Mouse (Mus musculus) CH12.LX (cell line): ENCODE data around the gene Tmem209. TPM values are rescaled to one million over a fixed set of nuclear protein-coding genes. Genes with fewer than 3 reads are reported as not detected.

Source experiments
- DNase-seq: peaks from one replicate; pipeline ENCODE4 v3.0.0-alpha.2; 2013; ENCODE audit errors: extremely low read depth
- H3K27ac ChIP-seq: 2 replicates; pipeline ENCODE4 v1.5.1; 2012; ENCODE audit warnings: low read depth, mild to moderate bottlenecking, control low read depth, moderate library complexity; ENCODE audit not compliant: insufficient read depth
- H3K27me3 ChIP-seq: replicated peaks from 2 replicates; pipeline ENCODE3; 2012; ENCODE audit warnings: inconsistent platforms
- H3K36me3 ChIP-seq, 2 experiments: replicated peaks in 1 of 2; 2 replicates each; pipeline versions ENCODE3 to v1.6.1; 2012; ENCODE audit warnings: inconsistent platforms in 1 of 2, low read length in 1 of 2, mild to moderate bottlenecking in 1 of 2, mixed read lengths in 1 of 2, moderate library complexity in 1 of 2; ENCODE audit not compliant: control insufficient read depth in 1 of 2, insufficient read depth in 1 of 2
- H3K4me1 ChIP-seq, 2 experiments: 2 replicates each; pipeline ENCODE4 v1.6.1; 2012; ENCODE audit warnings: inconsistent platforms in 1 of 2, moderate library complexity in 1 of 2; ENCODE audit not compliant: insufficient read depth in 2 of 2, control insufficient read depth in 1 of 2
- H3K4me2 ChIP-seq: 2 replicates; pipeline ENCODE4 v1.6.1; 2012; ENCODE audit warnings: low read depth, mild to moderate bottlenecking, control low read depth; ENCODE audit not compliant: poor library complexity, insufficient read depth, severe bottlenecking
- H3K4me3 ChIP-seq, 3 experiments: fragments of 150-350 bp in 1 of 3; sonication (generic) in 1 of 3; replicated peaks in 1 of 3; 2 replicates each; pipeline versions ENCODE3 to v1.5.1; 2011 to 2012; ENCODE audit warnings: low read depth in 2 of 3, low read length in 2 of 3, mild to moderate bottlenecking in 2 of 3, moderate library complexity in 2 of 3, control low read depth in 1 of 3, improper control_type of control experiment in 1 of 3, inconsistent platforms in 1 of 3, mixed read lengths in 1 of 3; ENCODE audit not compliant: poor library complexity in 1 of 3
- H3K79me2 ChIP-seq: replicated peaks from 2 replicates; pipeline ENCODE4 v1.6.1; 2012; ENCODE audit warnings: mild to moderate bottlenecking, moderate library complexity; ENCODE audit not compliant: control insufficient read depth, poor library complexity, insufficient read depth, severe bottlenecking; ENCODE audit errors: extremely low read depth
- H3K9ac ChIP-seq: 2 replicates; pipeline ENCODE4 v1.6.1; 2012; ENCODE audit warnings: low read depth, mild to moderate bottlenecking, control low read depth, moderate library complexity; ENCODE audit not compliant: insufficient read depth
- H3K9me3 ChIP-seq: replicated peaks from 2 replicates; pipeline ENCODE3; 2012; ENCODE audit warnings: low read length, inconsistent platforms, mixed read lengths
- BHLHE40 ChIP-seq: IDR thresholded peaks from 2 replicates; pipeline ENCODE4 v1.6.1; 2011; ENCODE audit warnings: mild to moderate bottlenecking, low read depth, low read length, improper control_type of control experiment
- CHD1 ChIP-seq: IDR thresholded peaks from 2 replicates; pipeline ENCODE4 v1.6.1; 2012; ENCODE audit warnings: low read depth, low read length, improper control_type of control experiment, inconsistent platforms
- CHD2 ChIP-seq: IDR thresholded peaks from 2 replicates; pipeline ENCODE4 v1.6.1; 2011; ENCODE audit warnings: low read length, improper control_type of control experiment
- CTCF ChIP-seq, 2 experiments: IDR thresholded peaks in 1 of 2; conservative IDR thresholded peaks in 1 of 2; 2 replicates each; pipeline ENCODE4 v1.5.1; 2011 to 2012; ENCODE audit warnings: low read depth in 2 of 2, low read length in 2 of 2, improper control_type of control experiment in 1 of 2, inconsistent platforms in 1 of 2, mild to moderate bottlenecking in 1 of 2, moderate library complexity in 1 of 2
- ELF1 ChIP-seq: IDR thresholded peaks from 2 replicates; pipeline ENCODE4 v1.6.1; 2014; ENCODE audit warnings: low read depth, mild to moderate bottlenecking, inconsistent platforms, low read length, improper control_type of control experiment
- HCFC1 ChIP-seq: IDR thresholded peaks from 2 replicates; pipeline ENCODE4 v1.6.1; 2012; ENCODE audit warnings: low read depth, mild to moderate bottlenecking, inconsistent platforms, low read length, improper control_type of control experiment
- IRF4 ChIP-seq: IDR thresholded peaks from 2 replicates; pipeline ENCODE4 v1.6.1; 2014; ENCODE audit warnings: low read depth, mild to moderate bottlenecking, inconsistent platforms, low read length, improper control_type of control experiment
- JUN ChIP-seq: IDR thresholded peaks from 2 replicates; pipeline ENCODE4 v1.6.1; 2011; ENCODE audit warnings: low read depth, mild to moderate bottlenecking, low read length, improper control_type of control experiment, moderate library complexity; ENCODE audit not compliant: insufficient read depth
- KAT2A ChIP-seq: IDR thresholded peaks from 2 replicates; pipeline ENCODE4 v1.6.1; 2012; ENCODE audit warnings: low read length, improper control_type of control experiment, inconsistent platforms; ENCODE audit not compliant: insufficient replicate concordance
- MAFK ChIP-seq: IDR thresholded peaks from 2 replicates; pipeline ENCODE4 v1.6.1; 2011; ENCODE audit warnings: low read length, improper control_type of control experiment; ENCODE audit not compliant: insufficient replicate concordance
- MAX ChIP-seq: IDR thresholded peaks from 2 replicates; pipeline ENCODE4 v1.6.1; 2011; ENCODE audit warnings: low read length, improper control_type of control experiment
- MAZ ChIP-seq: IDR thresholded peaks from 2 replicates; pipeline ENCODE4 v1.6.1; 2012; ENCODE audit warnings: low read depth, mild to moderate bottlenecking, inconsistent platforms, low read length, improper control_type of control experiment, moderate library complexity
- MXI1 ChIP-seq: IDR thresholded peaks from 2 replicates; pipeline ENCODE4 v1.6.1; 2011; ENCODE audit warnings: mild to moderate bottlenecking, low read depth, low read length, improper control_type of control experiment
- MYC ChIP-seq: IDR thresholded peaks from 2 replicates; pipeline ENCODE4 v1.6.1; 2011; ENCODE audit warnings: low read depth, mild to moderate bottlenecking, improper control_type of control experiment, low read length
- NELFE ChIP-seq: IDR thresholded peaks from 2 replicates; pipeline ENCODE4 v1.6.1; 2011; ENCODE audit warnings: low read depth, low read length, improper control_type of control experiment
- NRF1 ChIP-seq: IDR thresholded peaks from 2 replicates; pipeline ENCODE4 v1.6.1; 2014; ENCODE audit warnings: low read depth, mild to moderate bottlenecking, inconsistent platforms, low read length, improper control_type of control experiment, moderate library complexity
- PAX5 ChIP-seq: IDR thresholded peaks from 2 replicates; pipeline ENCODE4 v1.6.1; 2012; ENCODE audit warnings: low read length, inconsistent platforms, mixed read lengths
- POLR2A ChIP-seq: IDR thresholded peaks from 2 replicates; pipeline ENCODE4 v1.6.1; 2011; ENCODE audit warnings: low read depth, mild to moderate bottlenecking, improper control_type of control experiment, low read length
- RCOR1 ChIP-seq: conservative IDR thresholded peaks from 2 replicates; pipeline ENCODE4 v1.6.1; 2012; ENCODE audit warnings: low read depth, mild to moderate bottlenecking, inconsistent platforms, low read length, improper control_type of control experiment
- SIN3A ChIP-seq: IDR thresholded peaks from 2 replicates; pipeline ENCODE4 v1.6.1; 2012; ENCODE audit warnings: low read length, improper control_type of control experiment, inconsistent platforms
- SMC3 ChIP-seq: IDR thresholded peaks from 2 replicates; pipeline ENCODE4 v1.6.1; 2011; ENCODE audit warnings: low read depth, low read length, improper control_type of control experiment
- TCF12 ChIP-seq: IDR thresholded peaks from 2 replicates; pipeline ENCODE4 v1.6.1; 2014; ENCODE audit warnings: low read depth, mild to moderate bottlenecking, inconsistent platforms, low read length, improper control_type of control experiment
- USF2 ChIP-seq: conservative IDR thresholded peaks from 2 replicates; pipeline ENCODE4 v1.6.1; 2011; ENCODE audit warnings: low read depth, low read length, improper control_type of control experiment
- ZC3H11A ChIP-seq: IDR thresholded peaks from 2 replicates; pipeline ENCODE4 v1.6.1; 2012; ENCODE audit warnings: low read depth, mild to moderate bottlenecking, inconsistent platforms, low read length, improper control_type of control experiment
- ZMIZ1 ChIP-seq: IDR thresholded peaks from 2 replicates; pipeline ENCODE4 v1.6.1; 2012; ENCODE audit warnings: low read depth, mild to moderate bottlenecking, inconsistent platforms, low read length, improper control_type of control experiment
- ZNF384 ChIP-seq: IDR thresholded peaks from 2 replicates; pipeline ENCODE4 v1.6.1; 2012; ENCODE audit warnings: low read depth, low read length, improper control_type of control experiment, inconsistent platforms
- dilution Hi-C: fragments of 300-500 bp; cut with MboI; formaldehyde crosslinking; loops from 2 replicates; pipeline ENCODE4 v1.14.3; 2020; ENCODE audit warnings: low sequenced_read_pairs; ENCODE audit not compliant: extremely low pct_unique_long_range_greater_than_20kb, extremely low pct_ligation_motif_present
- in situ Hi-C: fragments of 300-500 bp; cut with MboI; formaldehyde crosslinking; loops from 3 replicates; pipeline ENCODE4 v1.14.3; 2019; ENCODE audit warnings: low sequenced_read_pairs, low pct_ligation_motif_present, low pct_unique_long_range_greater_than_20kb, mixed read lengths
- polyA plus RNA-seq: library from polyadenylated mRNA; unstranded; fragments of >175 nt; gene quantifications from 2 replicates; pipeline ENCODE4 v1.2.1, GENCODE M21; 2012; ENCODE audit warnings: low read depth; ENCODE audit not compliant: insufficient read length
- total RNA-seq, 2 experiments: library from RNA; depleted of rRNA; stranded (reverse); fragments of 300-350 nt in 1 of 2; fragments of >200 nt in 1 of 2; gene quantifications; 2 replicates each; pipeline ENCODE4 v1.2.3; 2012 to 2014

The Tmem209 gene
- total and polyA plus RNA-seq, 3 experiments = 27.1 to 59.2 (median 53.3) TPM

DNA sequence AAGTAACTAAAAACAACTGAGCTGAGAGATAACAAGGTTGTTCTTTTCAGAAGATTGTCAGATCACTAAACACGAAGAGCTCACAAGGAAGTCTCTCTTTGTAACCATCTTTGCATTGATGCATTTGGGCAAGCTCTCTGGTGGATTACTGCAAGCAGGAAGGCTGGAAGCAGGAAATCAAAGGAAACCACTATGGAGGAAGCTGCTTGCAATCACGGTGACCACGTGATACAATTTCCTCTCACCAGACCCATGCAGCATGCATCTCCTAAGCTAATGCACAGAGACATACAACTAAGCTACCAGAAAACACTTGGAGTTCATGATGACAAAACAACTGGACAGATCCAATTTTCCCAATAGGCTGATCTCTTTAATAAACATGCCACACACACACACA lies 10.5 kb downstream of the Tmem209 start:
- DNase-seq = no peak
- dilution Hi-C loops = no loop called here
- Histone ChIP-seq H3K4me2 (no peak overlapping the region), H3K27me3 (no peaks in the 10 kb centered on the region), H3K9me3 (no peaks in the 10 kb centered on the region), H3K4me3 (no peak overlapping the region), H3K79me2 (peaks cover 6% of the 10 kb centered on the region; the same call in 1 of the 2 replicates), H3K9ac (no peak overlapping the region), H3K36me3 (peaks cover 53 to 85% of the 10 kb centered on the region in 2 experiments), H3K27ac (no peak overlapping the region), H3K4me1 (peaks cover 0 to 11% of the 10 kb centered on the region in 2 experiments; a peak in 2 of 4 replicates)
- in situ Hi-C loops = no loop called here
- TF ChIP-seq BHLHE40 = no peak
- no peak for TF ChIP-seq MAZ
- no peak for TF ChIP-seq ZC3H11A
- TF ChIP-seq CHD1 = no peak
- no peak for TF ChIP-seq ELF1
- no peak for TF ChIP-seq IRF4
- no peak for TF ChIP-seq MAFK
- TF ChIP-seq NRF1 = no peak
- TF ChIP-seq CTCF (conservative IDR thresholded peaks at IDR 0.05 in 1 of 2, IDR thresholded peaks at IDR 0.05 in 1 of 2; ENCODE audit: low read depth in 2 of 2, low read length in 2 of 2) = no peak
- TF ChIP-seq TCF12 = no peak
- TF ChIP-seq HCFC1 = no peak
- no peak for TF ChIP-seq SMC3
- no peak for TF ChIP-seq JUN
- TF ChIP-seq NELFE = no peak
- TF ChIP-seq POLR2A = no peak
- no peak for TF ChIP-seq KAT2A
- no peak for TF ChIP-seq RCOR1
- no peak for TF ChIP-seq ZMIZ1
- no peak for TF ChIP-seq MXI1
- no peak for TF ChIP-seq PAX5

DNA sequence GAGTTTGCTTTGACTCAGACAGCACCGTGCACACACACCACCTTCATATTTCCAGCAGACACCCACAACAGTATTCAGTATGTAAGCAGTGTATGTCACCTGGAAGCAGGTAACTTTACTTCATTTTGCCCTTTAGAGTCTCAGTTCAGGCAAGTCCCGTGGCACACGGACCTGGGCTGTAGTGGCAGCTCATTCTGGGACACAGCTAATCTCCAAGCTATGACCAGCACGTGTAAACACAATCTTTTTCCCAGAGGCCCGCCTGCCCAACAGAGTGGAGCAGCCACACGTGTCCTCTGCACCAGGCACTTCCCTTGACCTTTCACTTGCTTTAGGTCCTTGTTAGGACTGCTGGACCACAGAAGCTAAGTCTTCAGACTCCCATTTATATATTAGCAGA lies 23.1 kb downstream of the Tmem209 start:
- no peaks in the 10 kb centered on the region for H3K9me3 ChIP-seq
- no peaks in the 10 kb centered on the region for H3K4me1 ChIP-seq
- H3K9ac ChIP-seq = no peak overlapping the region
- no peak overlapping the region for H3K4me2 ChIP-seq
- no peak for DNase-seq
- H3K79me2 ChIP-seq = no peaks in the 10 kb centered on the region
- in situ Hi-C loops (no loop called here), dilution Hi-C loops (no loop called here)
- TF ChIP-seq IRF4 (no peak), CTCF (conservative IDR thresholded peaks at IDR 0.05 in 1 of 2, IDR thresholded peaks at IDR 0.05 in 1 of 2; ENCODE audit: low read depth in 2 of 2, low read length in 2 of 2) (no peak), SIN3A (no peak), MXI1 (no peak), TCF12 (no peak), MAX (no peak), USF2 (no peak), HCFC1 (no peak), CHD2 (no peak), ZC3H11A (no peak), MYC (no peak), ZNF384 (no peak)
- H3K4me3 ChIP-seq = no peak overlapping the region
- no peaks in the 10 kb centered on the region for H3K27me3 ChIP-seq
- H3K27ac ChIP-seq = no peak overlapping the region
- H3K36me3 ChIP-seq = peaks cover 67 to 94% of the 10 kb centered on the region in 2 experiments
